Mouse (Mus musculus): ENCODE measurements around the gene Gpx8.
A peak's percentile ranks its signal among the peaks of the same experiment; 100 is the strongest.
"Not testable (repeated sequence)": the region's sequence is repeated elsewhere in the genome, so short reads cannot be mapped to it uniquely, and the experiment has no call there.

Gpx8 gene

DNA sequence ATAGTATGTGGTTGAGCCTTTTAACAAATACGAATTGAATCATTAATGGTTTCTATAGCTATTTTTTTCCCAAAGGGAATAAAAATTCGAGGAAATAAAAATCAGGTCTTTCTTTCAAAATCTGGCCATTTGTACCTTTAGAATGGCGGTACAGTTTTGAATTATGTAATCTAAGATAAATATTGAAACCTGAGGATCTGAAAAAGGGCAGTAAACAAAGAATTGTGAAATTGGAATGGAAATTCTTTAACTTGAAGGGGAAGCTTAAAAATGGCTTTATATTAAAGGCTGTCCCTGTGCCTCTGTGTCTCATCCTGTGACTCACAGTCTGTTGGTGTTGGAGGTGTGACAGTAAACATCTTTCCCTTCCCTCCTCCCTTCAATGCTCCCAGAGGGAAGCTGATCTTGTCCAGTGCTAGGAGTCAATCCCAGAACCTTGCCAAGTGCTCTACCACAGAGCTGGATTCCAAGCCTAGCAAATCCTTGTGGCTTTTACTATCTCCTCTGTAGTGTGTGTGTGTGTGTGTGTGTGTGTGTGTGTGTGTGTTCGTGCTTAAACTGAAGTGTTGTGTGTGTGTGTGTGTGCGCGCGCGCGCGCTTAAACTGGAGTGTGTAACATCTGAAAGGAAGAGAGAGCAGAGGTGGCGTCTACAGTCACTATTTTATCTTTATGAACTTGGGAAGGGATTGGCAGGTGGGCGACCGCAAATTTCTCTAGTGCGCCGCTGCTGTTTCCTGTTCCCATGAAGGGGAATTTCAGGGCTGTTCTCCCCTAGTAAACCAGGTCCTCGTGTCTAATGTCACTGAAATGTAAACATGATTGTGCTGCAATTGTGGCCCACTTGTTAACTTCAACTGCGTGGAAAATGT, 22.7 kb downstream of the Gpx8 start:
- DNase-seq: no peak

DNA sequence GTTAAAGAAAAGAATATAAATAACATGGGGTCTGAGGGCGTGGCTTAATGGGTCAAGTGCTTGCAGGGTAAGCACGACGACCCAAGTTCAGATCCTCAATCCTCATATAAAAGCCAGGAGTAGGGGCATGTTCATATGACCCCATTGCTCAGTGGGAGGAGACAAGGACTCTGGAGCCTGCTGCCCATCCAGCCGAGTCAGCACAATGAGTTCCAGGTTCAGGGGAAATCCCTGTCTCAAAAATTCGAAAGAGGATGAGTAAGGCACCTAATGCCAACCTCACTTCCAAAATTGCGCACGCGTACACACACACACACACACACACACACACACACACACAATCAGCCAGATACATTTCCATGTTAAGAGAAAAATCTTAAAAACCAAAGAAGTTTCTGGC, 23.7 kb downstream of the Gpx8 start:
- DNase-seq: no peak

DNA sequence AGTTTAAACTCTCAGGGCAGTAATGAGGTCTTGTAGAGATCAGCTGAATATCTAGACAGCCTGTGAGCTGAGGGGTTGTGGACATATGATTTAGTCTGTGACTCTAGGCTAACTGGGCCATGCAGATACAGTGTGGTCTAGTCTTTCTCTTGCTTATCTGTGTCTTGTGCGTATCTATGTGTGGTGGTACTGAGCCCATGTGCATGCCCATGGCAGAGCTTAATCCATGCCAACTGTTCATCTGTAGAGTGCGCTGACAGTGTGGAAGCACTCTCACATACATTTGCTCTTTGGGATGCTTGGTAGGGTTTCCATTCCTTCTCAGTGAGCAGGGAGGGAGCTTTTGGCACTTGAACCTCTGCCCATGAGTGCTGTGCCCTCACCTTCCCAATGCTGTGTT, 24.7 kb downstream of the Gpx8 start:
- no peak for DNase-seq

DNA sequence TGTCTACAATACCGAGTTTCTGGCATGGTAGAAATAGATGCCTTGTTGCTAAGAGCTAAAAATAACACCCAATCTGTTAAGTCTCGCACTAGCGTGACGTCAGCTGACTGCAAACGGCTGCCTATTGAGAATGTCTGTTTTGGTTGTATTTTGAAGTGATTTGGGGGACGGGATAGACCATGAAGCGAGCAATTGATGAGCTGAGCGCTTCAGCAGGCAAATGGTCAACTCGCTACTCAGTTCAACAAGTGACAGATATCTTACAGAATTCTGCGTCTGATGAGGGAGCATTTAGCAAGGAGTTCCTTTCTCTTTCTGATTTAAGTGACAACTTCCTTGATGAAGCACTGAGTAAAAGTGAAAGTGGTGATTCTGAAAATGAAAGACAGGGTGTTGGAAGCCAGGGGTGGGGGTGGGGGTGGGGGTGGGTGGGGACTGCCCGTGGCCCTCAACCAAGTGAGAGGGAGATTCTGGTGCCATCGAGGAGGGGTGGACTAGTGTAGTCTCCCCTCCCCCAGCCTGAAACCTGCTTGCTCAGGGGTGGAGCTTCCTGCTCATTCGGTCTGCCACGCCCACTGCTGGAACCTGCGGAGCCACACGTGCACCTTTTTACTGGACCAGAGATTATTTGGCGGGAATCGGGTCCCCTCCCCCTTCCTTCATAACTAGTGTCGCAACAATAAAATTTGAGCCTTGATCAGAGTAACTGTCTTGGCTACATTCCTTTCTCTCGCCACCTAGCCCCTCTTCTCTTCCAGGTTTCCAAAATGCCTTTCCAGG, 32.8 kb downstream of the Gpx8 start:
- not testable (repeated sequence) for DNase-seq

DNA sequence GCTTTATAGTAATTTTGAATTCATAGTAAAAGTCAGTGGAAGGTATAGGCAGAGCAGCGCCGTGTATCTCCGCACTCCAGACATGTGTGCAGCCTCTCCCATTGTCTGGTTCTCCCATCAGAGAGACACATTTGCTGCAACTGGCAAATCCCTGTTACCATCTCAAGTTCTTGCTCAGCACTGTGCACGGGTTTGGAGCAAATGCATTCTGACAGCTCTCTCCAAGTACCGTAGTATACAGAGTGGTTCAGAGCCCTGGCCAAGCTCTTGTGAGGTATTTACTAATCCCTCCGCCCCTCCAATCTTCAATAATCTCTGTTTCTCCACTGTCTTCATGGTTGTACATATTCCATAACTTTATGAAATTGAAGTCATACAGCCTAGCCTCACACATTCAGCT, 33.5 kb downstream of the Gpx8 start:
- no peak for DNase-seq

DNA sequence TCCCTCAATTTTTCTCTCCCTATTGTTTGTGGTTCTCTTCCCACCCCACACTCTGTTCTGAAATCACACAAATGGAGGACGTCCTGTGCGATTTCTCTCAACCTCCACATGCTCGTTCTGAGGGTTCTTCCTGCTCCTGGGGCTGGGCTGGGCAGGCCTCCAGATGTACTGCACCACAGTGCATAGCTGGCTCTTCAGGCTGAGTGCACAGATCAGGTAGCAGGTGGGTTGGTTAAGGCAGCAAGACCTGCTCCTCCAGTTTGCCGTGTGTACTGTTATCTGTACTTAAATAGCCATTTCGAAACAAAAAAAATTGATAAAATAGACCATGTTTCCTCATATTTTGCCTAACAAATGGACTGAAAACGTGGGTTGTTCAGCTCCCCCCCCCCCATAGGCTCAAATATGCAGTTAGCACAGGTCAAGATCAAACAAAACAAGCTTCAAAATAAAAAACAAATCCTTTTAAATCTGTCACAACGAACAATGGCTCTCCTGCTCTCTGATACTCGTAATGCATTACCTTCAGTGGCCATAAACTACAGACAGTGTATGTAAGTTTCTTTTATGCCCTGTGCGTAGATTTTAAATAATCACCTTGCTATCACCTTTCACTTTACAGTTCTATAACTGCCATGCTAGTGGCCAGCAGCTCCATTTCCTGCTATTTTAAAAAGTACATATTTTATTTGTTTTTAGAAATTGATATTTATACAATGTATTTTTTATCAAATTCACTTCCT, 45.5 kb downstream of the Gpx8 start:
- DNase-seq: no peak

DNA sequence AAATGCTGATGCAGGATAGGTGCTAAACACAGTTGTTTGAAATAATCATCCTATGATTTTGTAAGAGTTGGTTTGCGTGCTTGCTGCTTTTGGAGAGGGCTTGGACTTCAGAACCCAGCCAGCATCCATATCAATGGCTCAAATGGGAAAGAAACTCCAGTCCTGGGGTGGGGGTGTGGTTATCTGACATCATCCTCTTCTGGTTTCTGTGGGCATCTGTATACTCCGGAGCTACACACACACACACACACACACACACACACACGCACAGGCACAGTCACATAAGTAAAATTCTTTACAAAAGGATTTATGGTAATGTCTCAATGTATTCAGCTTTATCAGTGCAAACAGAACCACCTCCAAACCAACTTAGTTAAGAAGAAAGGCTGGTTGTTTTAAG, 46.1 kb downstream of the Gpx8 start:
- DNase-seq: no peak

DNA sequence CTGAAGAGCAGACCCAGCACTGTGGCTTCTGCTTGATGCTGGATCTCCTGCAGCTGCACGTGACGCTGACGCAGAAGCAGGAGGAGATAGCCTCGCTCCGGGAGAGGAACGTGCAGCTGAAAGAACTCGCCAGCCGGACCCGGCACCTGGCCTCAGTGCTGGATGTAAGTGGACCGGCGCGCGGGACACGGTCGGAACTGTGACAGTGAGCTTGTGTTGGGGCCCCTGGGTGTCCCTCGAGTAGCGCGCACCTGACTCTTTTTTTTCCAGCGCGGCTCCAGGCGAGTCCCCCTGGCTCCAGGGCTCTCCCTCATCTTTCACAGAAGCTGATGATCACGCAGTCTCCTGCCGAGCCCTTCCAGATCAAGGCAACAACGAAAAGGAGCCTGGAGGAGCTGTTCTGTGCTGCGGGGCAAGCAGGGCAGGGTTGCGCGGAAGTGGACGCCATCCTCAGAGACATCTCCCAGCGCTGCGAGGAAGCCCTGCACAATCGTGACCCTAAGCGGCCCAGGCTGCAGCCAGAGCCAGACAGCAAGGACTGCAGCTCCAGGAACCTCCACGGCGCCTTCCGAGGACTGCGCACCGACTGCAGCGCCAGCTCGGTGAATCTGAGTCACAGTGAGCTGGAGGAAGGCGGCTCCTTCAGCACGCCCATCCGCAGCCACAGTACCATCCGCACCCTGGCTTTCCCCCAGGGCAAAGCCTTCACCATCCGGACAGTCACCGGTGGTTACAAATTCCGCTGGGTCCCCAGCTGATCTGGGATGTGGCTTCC, 47.6 kb downstream of the Gpx8 start:
- peak; percentile 33 for DNase-seq

DNA sequence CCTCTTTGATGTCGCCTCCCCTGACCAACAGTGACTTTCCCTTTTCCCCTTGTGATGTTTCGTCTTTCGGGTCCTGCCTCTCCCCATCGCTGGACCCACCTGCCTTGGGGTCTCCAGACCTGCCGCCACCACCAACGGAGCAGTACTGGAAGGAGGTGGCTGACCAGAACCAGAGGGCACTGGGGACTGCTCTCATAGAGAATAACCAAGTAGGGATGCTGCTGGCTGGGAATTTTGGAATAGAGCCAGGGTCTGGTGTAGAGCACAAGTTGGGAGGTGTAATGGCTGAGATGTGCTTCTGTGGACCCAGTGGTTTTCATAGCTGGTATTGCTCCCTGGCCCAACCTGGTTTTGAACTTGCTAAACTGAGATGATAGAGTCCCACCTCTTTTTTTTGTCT, 48.8 kb downstream of the Gpx8 start:
- DNase-seq: no peak

DNA sequence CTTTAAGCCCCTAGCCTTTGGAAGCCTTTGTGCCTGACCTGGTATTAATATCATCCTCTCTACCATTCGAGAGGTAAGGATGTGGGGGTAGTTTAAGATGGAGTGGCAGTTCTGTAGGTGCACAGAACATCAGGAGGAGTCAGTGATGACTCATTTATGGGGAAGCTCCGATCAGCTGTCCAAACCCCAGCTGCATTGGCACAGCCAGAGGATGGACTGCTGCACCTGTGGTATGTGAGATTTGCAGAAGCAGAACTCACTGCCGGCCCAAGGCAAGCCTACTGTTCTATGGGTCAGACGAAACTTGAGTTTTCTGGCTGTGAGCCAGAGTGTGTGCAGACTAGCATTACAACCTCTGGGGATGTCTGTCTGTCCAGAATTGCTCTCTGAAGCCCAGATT, 49.8 kb downstream of the Gpx8 start:
- DNase-seq: no peak

DNA sequence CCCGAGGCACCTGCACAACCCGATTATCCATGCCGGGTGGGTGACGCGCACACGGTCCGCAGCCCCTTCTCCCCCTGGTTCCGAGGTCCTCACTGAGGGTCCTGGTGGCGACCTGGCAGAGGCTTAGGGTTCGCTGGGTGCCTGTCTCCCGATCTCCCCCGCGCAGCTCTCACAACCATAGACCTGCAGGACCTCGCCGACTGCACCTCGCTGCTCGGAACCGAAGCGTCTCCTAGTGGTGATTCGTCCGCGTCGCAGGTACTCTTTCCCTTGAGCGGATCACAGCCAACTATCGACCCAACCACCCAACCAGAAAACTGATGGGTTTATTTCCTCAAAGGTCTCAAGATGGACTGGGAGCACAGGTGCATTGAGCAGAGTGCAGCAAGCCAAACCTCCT, 52.0 kb downstream of the Gpx8 start:
- peak; percentile 49 for DNase-seq

DNA sequence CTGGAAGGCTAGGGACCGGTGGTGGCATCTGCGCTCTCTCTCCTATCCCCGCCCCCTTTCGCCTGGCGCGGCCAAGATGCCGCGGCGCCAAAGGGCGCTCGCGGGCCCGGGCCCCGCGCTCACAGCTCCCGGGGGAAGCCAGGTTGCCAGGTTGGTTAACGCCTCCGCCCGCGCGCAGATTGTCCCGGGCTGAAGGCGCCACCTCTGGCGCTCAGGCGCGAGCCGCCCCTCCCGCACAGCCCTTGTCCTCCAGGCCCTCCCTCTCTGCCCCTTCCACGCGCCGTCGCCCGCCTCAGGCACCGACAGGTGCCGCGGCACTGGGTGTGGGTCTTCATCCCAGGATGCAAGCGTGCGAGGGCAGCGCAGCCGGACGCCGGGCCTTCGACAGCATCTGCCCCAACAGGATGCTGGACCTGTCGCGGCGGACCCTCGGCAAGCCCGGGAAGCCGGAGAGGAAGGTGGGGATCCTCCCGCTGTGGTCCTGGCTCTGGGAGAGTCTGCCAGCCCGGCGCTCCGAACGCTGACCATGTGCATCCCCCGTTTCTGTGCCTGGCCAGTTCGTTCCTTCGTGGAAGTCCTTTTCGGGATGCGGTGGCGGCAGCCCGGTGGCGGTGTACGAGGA, 52.6 kb downstream of the Gpx8 start, which contains the start of gene Mcidas:
Gene Mcidas (plus strand): TSS at position 315 of the 622 bp plus-strand sequence.
- peak; percentile 10 for DNase-seq
